Mouse (Mus musculus): ENCODE data around the gene Swt1. TPM values are rescaled to one million over a fixed set of nuclear protein-coding genes. Genes with fewer than 3 reads are reported as not detected.

Swt1 gene
- polyA plus RNA-seq, 1 experiment from 2014 or later: 33.2 TPM

DNA sequence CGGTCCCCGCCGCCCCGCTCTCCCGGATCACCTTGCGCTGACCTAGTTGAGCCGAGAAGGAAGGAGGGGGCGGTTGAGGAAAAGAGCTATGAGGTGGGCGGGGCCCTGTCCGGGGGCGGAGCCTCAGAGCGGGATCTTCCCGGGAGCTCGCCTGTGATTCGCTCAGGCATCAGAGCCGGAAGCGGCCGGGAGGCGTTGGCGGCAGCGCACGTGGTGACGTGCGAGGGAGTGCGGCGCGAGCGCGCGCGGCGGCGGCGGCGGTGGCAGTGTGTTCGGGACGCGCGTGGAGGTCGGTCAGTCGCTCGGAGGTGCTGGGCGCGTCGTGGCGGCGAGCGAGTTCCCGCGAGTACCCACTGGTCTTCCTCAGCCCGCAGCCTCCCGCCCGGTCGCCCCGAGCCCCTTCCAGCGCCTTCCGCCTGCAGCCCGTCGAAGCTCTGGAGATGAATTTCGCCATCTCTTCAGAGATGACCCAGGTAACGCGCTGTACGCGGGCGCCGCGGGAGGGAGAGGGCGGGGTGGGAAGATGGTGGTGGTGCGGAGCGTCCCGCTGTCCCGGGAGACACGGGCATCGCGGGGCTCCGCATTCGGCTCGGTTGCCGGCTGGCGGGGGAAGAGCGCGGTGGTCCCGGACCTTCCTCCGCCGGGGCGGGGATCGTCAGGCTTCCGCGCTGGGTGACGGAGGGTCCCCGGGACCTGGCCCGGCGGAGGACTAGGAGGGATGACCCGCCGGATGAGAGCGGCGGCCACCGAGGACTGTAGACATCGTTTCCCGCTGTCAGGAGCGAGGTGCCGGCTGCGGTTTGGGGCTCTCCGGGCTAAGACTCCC lies 83.8 kb downstream of the Swt1 start, which contains the start of gene Ivns1abp:
Gene Ivns1abp, plus strand, starts transcription at position 195 of the 826 bp plus-strand sequence.
- no peaks in the 10 kb centered on the region for H3K27me3 ChIP-seq (ENCODE audit: insufficient read depth, low read length)
- H3K4me2 ChIP-seq (ENCODE audit: low read length): peak within 1 kb of the TSS; percentile 68
- H3K4me3 ChIP-seq (replicated peaks; ENCODE audit: low read depth, low read length): peak within 1 kb of the TSS; percentile 94
- peak within 1 kb of the TSS; percentile 97 for H3K27ac ChIP-seq
- no peaks in the 10 kb centered on the region for H3K9me3 ChIP-seq (replicated peaks; ENCODE audit: low read length)
- peak within 1 kb of the TSS; percentile 95 for H3K9ac ChIP-seq (ENCODE audit: low read depth, low read length)
- H3K36me3 ChIP-seq (ENCODE audit: insufficient read depth, low read length): peaks cover 2% of the 10 kb centered on the region; the same call in 1 of the 2 replicates
- DNase-seq (ENCODE audit: low spot score) (peak; percentile 98), ATAC-seq (replicated peaks; ENCODE audit: low FRiP score, low read depth) (peak; percentile 95)
- no peak for TF ChIP-seq CTCF (IDR thresholded peaks at IDR 0.05; ENCODE audit: low read depth)
- 0 out of 2 replicates have a peak, but pooled peaks cover 8% of the 10 kb centered on the region for H3K4me1 ChIP-seq (replicated peaks; ENCODE audit: insufficient read depth, low read length)
- under 1% methylated on average over 95 of the region's 104 CpGs for WGBS

GRCm38 (mm10) chr1:151343571-151344282 lies 84.5 kb downstream of the Swt1 start:
- peak overlapping the region; percentile 68 for H3K4me2 ChIP-seq (ENCODE audit: low read length)
- H3K27me3 ChIP-seq (ENCODE audit: insufficient read depth, low read length): no peaks in the 10 kb centered on the region
- ATAC-seq (replicated peaks; ENCODE audit: low FRiP score, low read depth): no peak
- peak; percentile 32; the same call in 1 of the 2 replicates for TF ChIP-seq CTCF (IDR thresholded peaks at IDR 0.05; ENCODE audit: low read depth)
- H3K9me3 ChIP-seq (replicated peaks; ENCODE audit: low read length): no peaks in the 10 kb centered on the region
- peak overlapping the region; percentile 97 for H3K27ac ChIP-seq
- peak overlapping the region; percentile 94 for H3K4me3 ChIP-seq (replicated peaks; ENCODE audit: low read depth, low read length)
- H3K9ac ChIP-seq (ENCODE audit: low read depth, low read length): peak overlapping the region; percentile 95
- 2% methylated on average over 17 of the region's 17 CpGs for WGBS
- H3K4me1 ChIP-seq (replicated peaks; ENCODE audit: insufficient read depth, low read length): 0 out of 2 replicates have a peak, but pooled peaks cover 8% of the 10 kb centered on the region
- peak; percentile 40 for DNase-seq (ENCODE audit: low spot score)
- no peaks in the 10 kb centered on the region for H3K36me3 ChIP-seq (ENCODE audit: insufficient read depth, low read length)

DNA sequence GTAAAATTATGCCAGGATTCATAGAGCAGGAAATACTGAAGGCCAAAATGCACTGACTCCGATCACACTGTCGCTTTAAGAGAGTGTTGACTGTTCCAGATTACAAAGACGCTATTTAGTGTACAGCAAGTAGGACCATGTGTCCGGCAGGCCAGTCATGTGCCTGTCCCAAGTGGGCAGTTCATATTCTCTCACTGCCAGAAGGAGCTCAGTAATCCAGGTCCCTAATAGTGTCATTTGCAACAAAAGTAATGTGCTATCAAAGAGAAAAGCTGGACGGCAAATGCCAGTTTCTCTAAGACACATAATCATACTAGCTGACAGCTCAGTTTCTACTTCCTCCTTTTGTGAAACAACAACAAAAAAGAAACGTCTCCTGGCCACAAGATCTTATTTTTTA lies 85.3 kb downstream of the Swt1 start:
- 0 out of 2 replicates have a peak, but pooled peaks cover 8% of the 10 kb centered on the region for H3K4me1 ChIP-seq (replicated peaks; ENCODE audit: insufficient read depth, low read length)
- H3K36me3 ChIP-seq (ENCODE audit: insufficient read depth, low read length): no peaks in the 10 kb centered on the region
- ATAC-seq (replicated peaks; ENCODE audit: low FRiP score, low read depth) (no peak), DNase-seq (ENCODE audit: low spot score) (peak; percentile 45)
- no peak for TF ChIP-seq CTCF (IDR thresholded peaks at IDR 0.05; ENCODE audit: low read depth)
- H3K4me3 ChIP-seq (replicated peaks; ENCODE audit: low read depth, low read length): peak overlapping the region; percentile 94
- peak overlapping the region; percentile 97 for H3K27ac ChIP-seq
- peak overlapping the region; percentile 95; the same call in 1 of the 2 replicates for H3K9ac ChIP-seq (ENCODE audit: low read depth, low read length)
- H3K4me2 ChIP-seq (ENCODE audit: low read length): peak overlapping the region; percentile 68
- H3K27me3 ChIP-seq (ENCODE audit: insufficient read depth, low read length): no peaks in the 10 kb centered on the region
- H3K9me3 ChIP-seq (replicated peaks; ENCODE audit: low read length): no peaks in the 10 kb centered on the region
- WGBS: 21% methylated on average over 6 of the region's 6 CpGs

DNA sequence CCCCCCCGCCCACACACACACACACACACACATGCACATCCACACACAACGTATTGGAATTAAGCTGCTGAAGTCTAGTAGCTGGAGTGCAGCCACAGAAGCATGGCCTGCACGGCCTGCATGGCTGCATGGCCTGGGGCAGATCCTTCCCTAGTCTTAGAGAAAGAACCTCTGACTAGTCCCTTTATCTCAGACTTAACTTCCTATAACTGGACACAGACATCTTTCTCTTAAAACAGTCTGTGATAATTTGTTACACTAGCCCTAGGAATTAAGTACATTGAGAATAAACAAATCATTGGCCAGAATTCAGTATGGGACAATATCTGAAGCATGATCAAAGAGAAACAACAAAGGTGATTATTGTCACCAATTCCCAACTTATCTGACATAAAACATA lies 85.9 kb downstream of the Swt1 start:
- no peak for DNase-seq (ENCODE audit: low spot score)
- Histone ChIP-seq H3K9ac (ENCODE audit: low read depth, low read length) (no peak overlapping the region), H3K4me2 (ENCODE audit: low read length) (peak overlapping the region; percentile 68; the same call in 1 of the 2 replicates), H3K27ac (peak overlapping the region; percentile 97), H3K9me3 (replicated peaks; ENCODE audit: low read length) (no peaks in the 10 kb centered on the region), H3K4me3 (replicated peaks; ENCODE audit: low read depth, low read length) (no peak overlapping the region), H3K27me3 (ENCODE audit: insufficient read depth, low read length) (no peaks in the 10 kb centered on the region), H3K4me1 (replicated peaks; ENCODE audit: insufficient read depth, low read length) (0 out of 2 replicates have a peak, but pooled peaks cover 8% of the 10 kb centered on the region), H3K36me3 (ENCODE audit: insufficient read depth, low read length) (no peaks in the 10 kb centered on the region)
- no peak for ATAC-seq (replicated peaks; ENCODE audit: low FRiP score, low read depth)
- TF ChIP-seq CTCF (IDR thresholded peaks at IDR 0.05; ENCODE audit: low read depth): no peak
- WGBS: 40% methylated on average over 3 of the region's 3 CpGs

DNA sequence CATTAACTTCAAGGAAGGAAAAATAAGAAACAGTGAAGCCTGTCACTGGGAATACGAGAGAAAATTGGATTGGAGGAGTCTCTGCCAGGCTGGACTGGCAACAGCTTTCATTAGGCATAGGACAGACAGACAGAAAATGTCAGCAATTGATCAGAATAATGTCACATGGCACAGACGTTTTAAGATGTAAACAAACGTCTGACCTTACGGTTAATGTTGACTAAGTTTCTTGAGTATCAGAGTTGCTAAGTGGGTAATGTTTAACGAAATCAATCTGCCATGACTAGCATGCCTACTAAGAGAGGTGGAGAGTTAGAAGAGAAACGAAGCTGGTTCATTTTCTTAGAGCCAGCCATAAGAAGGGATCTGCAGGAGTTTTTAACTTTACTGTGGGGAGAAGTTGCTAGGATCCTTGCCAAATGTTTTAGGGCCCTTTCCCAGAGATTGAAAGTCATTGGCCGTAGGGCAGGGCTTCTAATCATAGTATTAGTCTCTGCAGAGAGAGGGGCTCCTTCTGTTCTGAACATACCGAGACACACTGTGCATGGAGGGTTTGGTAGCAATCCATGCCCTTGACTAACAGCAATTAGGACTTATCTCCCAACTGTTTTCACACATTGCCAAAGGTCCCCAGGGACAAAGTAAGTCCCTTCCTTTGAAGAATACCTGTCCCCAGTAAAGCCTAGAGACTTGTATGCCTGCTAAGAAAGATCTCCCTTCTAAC lies 86.8 kb downstream of the Swt1 start:
- WGBS: 43% methylated on average over 8 of the region's 8 CpGs
- Histone ChIP-seq H3K4me3 (replicated peaks; ENCODE audit: low read depth, low read length) (no peak overlapping the region), H3K4me1 (replicated peaks; ENCODE audit: insufficient read depth, low read length) (0 out of 2 replicates have a peak, but pooled peaks cover 7% of the 10 kb centered on the region), H3K27me3 (ENCODE audit: insufficient read depth, low read length) (no peaks in the 10 kb centered on the region), H3K36me3 (ENCODE audit: insufficient read depth, low read length) (no peaks in the 10 kb centered on the region), H3K27ac (peak overlapping the region; percentile 97), H3K4me2 (ENCODE audit: low read length) (peak overlapping the region; percentile 10; the same call in 1 of the 2 replicates), H3K9ac (ENCODE audit: low read depth, low read length) (0 out of 2 replicates have a peak overlapping the region, but pooled peaks have one; percentile 5), H3K9me3 (replicated peaks; ENCODE audit: low read length) (no peaks in the 10 kb centered on the region)
- no peak for TF ChIP-seq CTCF (IDR thresholded peaks at IDR 0.05; ENCODE audit: low read depth)
- ATAC-seq (replicated peaks; ENCODE audit: low FRiP score, low read depth): no peak
- DNase-seq (ENCODE audit: low spot score): peak; percentile 46
